Mouse (Mus musculus) T-helper 2 cell (primary cell): ENCODE measurements around the gene Slc5a5.

ENCODE experiments used
- in situ Hi-C: fragments of 300-600 bp; cut with MboI, MseI; formaldehyde crosslinking; loops from one replicate; pipeline ENCODE4 v1.15.1; 2025; ENCODE audit warnings: high pct_unique_total_duplicates

Gene Slc5a5

DNA sequence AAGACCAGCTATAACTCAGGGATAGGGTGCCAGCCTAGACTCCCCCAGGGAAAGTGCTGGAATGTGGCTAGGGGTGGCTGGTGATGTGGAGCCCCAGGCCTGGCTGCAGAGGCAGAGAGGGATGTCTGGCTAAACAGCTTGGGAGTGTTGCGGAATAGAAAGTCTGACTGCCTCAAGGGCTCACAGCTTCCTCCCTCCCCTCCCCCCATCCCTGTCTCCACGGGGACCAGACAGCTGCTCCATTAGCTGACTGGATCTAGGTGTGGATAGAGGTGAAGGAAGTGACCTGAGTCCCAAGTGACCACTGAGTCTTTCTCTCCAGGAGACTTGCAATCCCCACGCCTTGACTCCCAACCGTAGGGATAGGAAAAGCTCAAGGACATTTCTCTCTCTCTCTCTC lies 10.6 kb upstream of the Slc5a5 start:
- in situ Hi-C loops: loop anchor here (10.0 kb wide), 1 partner anchor 362 kb away; no protein-coding TSS in a partner anchor

DNA sequence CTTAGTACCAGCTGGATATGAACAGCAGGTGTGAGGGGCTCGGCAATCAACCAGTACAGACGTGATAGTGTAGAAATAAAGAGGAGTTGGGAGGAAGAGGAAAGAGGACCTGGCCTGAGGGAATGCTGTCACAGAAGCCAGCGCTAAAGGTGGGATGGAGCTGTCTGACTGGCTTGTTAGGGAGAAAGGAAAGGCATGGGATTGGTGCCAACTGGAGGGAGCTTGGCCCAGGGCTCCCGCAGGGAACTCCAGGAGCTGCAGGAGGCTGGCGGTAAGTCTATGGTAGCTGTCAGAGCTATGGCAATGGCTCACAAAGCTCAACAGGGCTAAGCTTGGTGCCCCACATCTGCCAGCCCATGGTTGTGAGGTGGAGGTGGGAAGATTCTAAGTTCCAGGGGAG lies 9.7 kb upstream of the Slc5a5 start:
- in situ Hi-C loops: loop anchor here (10.0 kb wide), 1 partner anchor 363 kb away; no protein-coding TSS in a partner anchor

DNA sequence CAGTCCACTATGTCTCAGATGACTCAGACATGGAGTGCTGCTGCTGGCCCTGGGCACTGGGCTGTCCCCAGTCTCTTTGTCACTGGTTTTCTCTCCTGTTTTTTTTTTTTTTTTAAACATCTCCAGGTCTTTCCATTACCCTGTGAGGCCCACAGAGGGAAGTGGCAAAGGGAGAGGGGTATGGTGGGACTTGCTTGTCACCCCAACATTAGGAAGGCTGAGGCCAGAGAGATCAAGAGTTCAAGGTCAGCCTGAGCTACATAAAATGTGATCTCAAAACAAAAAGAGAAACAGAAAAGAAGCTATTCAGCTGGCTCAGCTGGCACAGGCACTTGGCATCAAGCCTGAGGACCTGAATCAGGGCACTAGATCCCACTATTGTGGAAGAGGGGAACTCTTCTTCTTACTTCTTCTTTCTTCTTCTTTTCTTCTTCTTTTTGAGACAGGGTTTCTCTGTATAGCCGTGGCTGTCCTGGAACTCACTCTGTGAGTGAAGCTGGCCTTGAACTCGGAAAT lies 8.4 kb upstream of the Slc5a5 start:
- in situ Hi-C loops: loop anchor here (10.0 kb wide), 1 partner anchor 364 kb away; no protein-coding TSS in a partner anchor

DNA sequence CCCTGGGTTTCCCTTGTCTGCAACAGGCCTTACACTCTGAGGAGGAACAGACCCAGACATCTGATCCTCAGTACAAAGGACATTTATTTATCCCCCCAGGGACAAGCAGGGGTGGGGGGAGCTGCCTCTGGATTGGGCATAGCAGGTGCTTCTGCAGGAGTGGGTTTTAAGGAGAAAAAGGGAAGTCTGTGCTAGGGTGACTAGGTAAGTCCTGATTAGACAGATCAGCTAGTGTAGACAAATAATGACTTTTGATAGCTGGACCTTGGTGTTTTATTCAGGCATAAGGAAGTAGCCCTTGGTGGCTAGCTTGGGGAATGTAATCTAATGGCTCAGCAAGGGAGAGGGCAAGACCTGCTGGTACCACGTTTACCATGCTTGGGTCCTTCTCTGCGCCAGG lies 6.7 kb upstream of the Slc5a5 start:
- in situ Hi-C loops: loop anchor here (5.0 to 25.0 kb wide), 3 partner anchors 473 to 763 kb away; partner anchors contain the start of genes Abhd8, Dda1, Mrpl34 and Ocel1

DNA sequence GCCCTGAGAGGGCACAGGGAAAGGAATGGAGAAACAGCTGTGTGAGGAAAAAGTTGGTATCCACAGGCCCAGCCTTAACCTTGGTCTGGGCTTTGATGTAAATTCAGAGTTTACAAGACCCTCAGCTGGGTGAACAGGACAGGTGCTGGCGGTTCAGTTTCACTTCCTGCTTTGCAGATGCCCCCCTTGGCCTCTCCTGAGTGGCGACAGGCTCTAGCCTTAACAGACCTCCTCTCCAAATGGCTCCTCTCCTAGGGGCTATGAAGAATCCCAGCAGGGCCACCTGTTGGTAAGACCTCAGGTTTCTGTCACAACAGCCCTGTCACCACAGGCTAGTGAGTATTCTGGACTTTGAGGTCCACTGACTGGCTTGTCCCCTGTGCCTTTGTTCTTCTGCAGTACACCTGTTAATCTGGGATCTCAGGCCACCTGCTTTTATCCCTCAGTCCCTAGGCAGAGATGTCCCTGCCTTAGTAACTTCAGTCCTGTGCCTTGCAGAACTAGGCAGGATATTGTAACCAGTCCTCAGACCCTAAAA lies 6.2 kb upstream of the Slc5a5 start:
- in situ Hi-C loops: loop anchor here (5.0 to 25.0 kb wide), 3 partner anchors 474 to 764 kb away; partner anchors contain the start of genes Abhd8, Dda1, Mrpl34 and Ocel1

DNA sequence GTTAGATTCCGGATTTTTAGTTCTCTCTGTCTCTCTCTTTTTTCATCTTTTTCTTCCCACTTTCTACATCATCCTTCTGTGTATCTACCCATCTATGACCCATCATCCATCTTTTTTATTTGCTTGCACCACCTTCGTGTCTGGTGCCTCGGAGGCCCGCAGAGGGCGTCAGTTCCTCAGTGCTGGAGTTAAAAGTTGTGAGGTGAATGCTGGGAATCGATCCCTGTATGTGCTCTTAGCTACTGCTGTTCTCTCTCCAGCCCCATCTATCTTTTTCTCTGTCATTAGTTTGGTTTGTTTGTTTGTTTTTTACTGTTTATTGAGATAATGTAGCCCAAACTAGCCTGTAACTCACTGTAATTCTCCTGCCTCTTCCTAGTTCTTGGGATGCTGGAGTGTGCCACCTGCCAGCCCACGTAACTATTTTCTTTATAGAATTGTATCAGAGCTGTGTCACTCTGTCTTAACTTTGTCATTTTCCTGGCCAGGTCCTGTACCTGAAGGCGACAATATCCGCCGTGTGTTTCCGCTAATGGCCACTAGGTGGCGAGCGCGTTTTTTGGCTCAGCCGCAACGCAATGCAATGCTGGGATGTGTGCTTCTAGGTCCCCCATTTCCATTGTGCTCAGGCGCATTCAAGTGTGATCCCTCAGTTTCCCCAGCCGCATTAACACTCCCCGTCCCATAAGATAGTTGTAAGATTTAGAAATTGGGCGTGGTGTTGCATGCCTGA lies 5.3 kb upstream of the Slc5a5 start:
- in situ Hi-C loops: loop anchor here (5.0 to 25.0 kb wide), 3 partner anchors 474 to 764 kb away; partner anchors contain the start of genes Abhd8, Dda1, Mrpl34 and Ocel1

DNA sequence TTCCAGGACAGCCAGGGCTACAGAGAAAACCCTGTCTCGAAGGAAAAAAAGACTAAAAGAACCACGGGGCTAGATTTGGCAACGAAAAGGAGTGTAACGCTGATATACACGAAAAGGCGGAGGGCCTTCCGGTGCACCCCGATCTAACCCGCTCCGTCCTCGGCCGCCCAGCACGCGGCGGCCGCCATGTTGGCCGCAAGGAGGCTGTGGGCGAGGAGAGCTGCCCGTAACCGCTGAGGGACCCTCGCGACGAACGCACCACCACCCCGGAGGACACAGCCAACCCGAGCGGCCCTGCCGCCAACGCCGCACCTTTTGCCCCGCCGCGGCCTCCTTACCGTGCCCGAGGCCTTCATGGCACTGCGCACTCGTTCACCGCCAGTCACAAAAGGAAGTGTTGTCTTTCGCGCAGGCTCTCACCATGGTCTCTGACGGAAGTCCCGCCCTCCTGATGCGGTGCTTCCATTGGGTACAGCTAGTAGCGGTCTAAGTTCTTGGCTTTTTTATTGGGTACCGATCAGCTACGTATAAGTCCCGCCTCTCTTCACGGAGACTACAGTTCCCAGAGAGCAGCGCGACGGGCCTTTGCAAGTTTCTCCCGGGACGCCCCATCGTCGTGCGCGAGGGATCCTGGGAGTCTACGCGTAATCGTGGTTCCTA lies 4.6 kb upstream of the Slc5a5 start, which contains the start of gene Rpl18a:
TSS of gene Rpl18a (minus strand) at position 392 of the 660 bp plus-strand sequence.
- in situ Hi-C loops: loop anchor here (5.0 to 25.0 kb wide), 3 partner anchors 475 to 765 kb away; partner anchors contain the start of genes Abhd8, Dda1, Mrpl34 and Ocel1

DNA sequence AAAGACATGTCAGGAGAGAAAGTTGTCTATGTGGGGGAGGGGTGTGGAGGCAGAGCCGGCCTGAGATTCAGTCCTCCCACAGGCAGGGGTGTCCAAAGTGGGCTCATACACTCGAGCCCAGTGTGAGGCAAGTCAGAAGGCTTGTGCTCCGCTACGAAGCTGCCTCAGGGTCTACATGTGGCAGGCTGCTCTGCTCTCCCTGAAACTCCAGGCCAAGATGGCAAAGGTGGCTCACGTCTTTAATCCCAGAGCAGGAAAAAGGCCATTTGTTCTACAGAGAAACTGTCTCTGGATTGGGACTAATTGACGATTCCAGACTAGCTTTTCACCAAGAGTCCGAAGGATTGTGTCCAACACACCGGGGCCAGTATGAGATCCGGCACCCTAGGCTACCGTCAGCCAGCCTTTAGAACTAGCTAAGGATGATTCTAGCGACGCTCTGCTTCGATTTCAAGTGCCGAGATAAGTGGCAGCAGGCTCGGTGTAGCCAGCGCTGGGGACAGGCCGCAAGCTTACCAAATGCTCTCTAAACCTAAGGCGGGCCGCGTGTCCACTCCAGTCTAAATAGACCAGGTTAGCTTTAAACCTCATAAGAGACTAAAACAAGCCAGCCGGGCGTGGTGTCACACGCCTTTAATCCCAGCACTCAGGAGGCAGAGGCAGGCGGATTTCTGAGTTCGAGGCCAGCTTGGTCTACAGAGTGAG lies 3.9 kb upstream of the Slc5a5 start:
- in situ Hi-C loops: loop anchor here (5.0 to 25.0 kb wide), 3 partner anchors 476 to 766 kb away; partner anchors contain the start of genes Abhd8, Dda1, Mrpl34 and Ocel1

DNA sequence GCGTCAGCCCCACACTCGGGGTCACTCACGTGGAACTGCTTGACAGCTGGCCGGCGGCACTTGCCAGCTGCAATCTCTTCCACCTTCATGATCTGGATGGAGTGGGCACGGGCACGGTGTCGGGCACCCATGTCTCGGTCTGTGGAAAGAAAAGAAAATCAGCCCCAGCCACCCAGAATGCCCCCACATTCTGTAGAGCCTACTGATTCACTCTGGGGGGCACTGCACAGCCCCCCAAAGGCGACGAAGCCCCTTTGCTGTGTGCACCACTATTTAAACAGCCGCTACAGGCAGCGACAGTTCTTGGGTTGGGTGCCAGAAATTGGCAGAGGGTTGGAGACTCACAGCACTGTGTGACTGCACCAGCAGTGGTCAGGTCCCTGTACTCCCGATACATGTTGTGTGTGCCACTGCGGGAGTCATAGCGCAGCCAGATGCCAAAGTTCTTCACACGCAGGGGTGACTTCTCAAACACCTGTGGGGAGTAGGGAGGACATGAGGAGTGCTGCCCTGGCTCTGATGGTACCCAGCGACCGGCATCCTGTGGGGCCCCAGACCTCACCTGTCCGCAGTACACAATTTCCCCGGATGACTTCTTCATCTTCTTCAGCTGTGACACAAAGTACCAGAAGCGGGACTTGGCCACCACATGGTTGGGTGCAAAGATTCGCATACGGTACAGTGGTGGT lies 3.2 kb upstream of the Slc5a5 start:
- in situ Hi-C loops: loop anchor here (5.0 to 25.0 kb wide), 3 partner anchors 477 to 767 kb away; partner anchors contain the start of genes Abhd8, Dda1, Mrpl34 and Ocel1

DNA sequence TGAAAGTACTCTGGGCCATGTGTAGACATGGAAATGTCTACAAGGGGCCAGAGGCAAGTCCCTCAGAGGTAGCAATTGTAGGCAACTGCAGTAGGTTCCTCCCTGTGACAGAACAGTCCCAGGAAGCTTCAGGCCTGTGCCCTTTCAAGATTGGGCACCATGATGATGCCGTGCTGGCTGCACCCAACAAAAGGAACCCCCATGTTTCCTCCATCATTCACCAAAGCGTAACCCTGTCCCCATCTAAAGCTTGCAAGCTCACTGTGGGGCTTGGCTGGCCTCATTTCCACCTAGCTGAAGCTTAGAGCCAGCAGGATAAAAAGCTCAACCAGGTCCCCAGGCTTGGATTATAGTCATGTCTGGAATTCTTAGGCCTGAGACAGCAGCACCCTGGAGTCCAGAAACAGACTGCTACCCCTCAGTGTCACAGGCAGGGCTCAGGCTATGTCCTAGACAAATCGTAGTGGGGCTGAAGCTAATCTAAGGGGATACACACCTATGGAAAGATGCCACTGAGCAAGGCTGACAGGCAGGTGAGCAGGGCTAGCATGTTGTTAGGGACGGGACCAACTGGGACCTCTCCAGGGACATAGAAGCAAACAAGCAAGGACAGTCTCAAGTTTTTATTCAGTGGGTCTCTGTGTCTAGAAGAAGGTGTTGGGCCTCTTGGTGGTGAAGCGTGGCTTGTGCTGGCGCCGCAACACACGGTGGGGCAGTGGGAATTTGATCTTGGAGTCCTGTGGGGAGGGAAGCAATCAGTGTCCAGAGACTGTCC lies 2.4 kb upstream of the Slc5a5 start:
- in situ Hi-C loops: loop anchor here (5.0 to 25.0 kb wide), 3 partner anchors 477 to 767 kb away; partner anchors contain the start of genes Abhd8, Dda1, Mrpl34 and Ocel1

DNA sequence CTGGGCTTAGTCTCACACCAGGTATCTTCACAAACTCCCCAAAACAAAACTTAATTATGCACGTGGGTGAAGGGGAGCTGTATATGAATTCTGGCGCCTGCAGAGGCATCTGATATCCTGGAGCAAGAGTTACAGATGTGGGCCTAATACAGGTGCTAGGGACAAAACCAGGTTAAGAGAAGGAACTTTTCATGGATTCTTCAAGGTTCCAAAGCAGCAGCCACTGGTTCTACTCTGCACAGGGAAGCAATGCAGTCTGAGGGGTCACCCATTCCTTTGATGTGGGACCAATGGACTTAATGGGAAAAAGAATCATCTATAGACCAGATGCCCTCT lies 1.8 kb upstream of the Slc5a5 start:
- in situ Hi-C loops: loop anchor here (10.0 to 25.0 kb wide), 2 partner anchors 570 to 768 kb away; partner anchors contain the start of genes Abhd8, Dda1, Mrpl34 and Unc13a

DNA sequence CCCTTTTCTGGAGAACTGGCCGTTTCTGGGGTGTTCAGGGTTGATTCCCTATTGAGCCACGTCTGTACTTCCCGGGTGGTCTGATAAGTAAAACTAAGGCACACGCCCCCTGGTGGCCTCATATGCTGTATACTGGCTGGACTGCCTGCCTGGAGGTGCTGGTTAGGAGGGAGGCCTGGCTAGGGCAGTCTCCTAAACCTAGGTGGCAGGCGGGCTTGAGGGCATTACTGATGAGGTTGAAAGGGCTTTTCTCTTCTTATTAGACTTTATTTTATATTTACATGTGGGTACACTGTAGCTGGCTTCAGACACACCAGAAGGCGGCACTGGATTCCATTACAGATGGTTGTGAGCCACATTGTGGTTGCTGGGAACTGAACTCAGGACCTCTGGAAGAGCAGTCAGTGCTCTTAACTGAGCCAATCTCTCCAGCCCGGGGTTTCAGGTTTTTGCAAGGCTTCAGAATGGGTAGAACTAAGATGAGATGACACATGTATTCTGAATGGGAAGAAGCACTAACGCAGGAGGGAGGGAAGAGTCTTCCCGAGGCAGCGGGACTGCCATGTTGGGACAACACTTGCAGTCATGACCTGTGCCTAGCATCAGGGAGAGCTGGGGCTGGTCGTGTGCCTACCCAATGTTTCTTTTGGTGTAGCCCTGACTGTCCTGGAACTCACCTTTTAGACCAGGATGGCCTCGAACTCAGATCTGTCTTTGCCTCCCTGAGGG lies 1.3 kb upstream of the Slc5a5 start:
- in situ Hi-C loops: loop anchor here (10.0 to 25.0 kb wide), 2 partner anchors 571 to 768 kb away; partner anchors contain the start of genes Abhd8, Dda1, Mrpl34 and Unc13a

DNA sequence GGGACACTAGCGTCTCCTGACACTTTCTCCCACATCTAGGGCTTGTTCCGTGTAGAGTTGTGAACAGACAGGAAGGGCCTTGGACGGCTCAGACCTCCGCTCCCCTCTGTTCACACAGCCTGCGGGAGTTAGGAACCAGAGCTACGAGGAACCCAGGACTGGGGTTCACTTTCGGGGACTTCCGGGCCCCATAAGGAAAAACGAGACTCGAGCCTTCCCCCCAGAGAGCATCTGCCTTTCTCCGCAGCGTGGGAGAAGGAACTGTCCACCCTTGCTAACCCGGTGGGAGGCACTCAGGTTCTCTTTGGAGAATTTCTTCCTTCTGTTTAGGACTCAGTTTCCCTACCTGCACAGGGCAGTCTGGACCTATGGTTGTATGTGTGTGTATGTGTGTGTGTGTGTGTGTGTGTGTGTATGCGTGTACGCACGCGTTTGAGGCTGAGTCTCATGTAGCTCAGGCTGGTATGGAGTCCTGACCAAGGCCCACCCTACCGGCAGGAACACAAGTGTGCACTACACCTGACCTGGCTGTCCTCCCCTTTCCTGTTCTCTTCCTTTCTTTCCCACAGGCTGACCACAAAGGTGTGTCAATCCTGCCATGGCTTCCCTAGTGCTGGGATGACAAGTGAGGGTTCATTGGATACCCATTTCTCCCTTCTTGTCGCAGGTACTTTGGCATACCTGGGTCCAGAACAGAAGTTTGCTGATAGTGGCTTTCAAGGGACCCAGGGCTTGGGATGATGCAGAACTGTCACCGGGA lies 519 bp upstream of the Slc5a5 start:
- in situ Hi-C loops: loop anchor here (10.0 to 25.0 kb wide), 2 partner anchors 572 to 769 kb away; partner anchors contain the start of genes Abhd8, Dda1, Mrpl34 and Unc13a

DNA sequence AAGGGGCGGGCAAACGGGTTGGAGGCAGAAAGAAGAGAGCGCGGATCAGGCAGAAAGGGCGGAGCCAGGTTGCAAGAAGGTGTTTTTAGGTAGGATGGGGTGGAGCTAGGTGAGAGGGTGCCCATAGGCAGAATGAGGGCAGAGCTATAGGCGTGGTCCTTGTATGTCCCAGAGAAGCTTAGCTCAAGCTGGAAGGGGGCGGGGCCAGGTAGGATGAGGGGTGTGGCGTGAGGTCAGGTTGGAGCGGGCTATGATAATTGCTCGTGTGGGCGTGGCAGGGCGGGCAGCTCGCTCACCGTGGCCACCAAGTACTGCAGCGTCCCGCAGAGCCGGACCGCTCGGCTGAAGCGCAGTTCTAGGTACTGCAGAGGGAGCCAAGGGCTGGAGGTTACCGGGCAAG lies 1.2 kb downstream of the Slc5a5 start:
- in situ Hi-C loops: loop anchor here (10.0 to 25.0 kb wide), 2 partner anchors 573 to 771 kb away; partner anchors contain the start of genes Abhd8, Dda1, Mrpl34 and Unc13a

DNA sequence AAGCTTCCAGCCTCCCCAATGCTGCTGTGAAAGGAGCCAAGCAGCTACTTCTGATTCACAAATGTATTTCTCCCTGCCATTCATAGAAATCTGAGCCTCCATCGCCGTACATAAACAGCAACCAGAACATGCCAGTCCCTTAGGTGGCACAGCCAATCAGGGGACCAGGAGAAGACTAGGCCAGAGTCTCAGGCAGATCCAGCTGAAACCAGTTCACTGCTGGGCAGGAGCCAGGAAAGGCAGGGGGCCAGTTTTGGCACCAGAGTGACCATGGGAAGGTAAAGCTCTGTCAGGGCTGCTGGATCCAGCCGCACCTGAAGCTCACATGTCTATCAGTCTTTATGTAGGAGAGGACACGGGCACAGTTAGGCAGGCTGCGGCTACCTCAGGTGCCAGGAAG lies 1.9 kb downstream of the Slc5a5 start:
- in situ Hi-C loops: loop anchor here (10.0 to 25.0 kb wide), 2 partner anchors 574 to 772 kb away; partner anchors contain the start of genes Abhd8, Dda1, Mrpl34 and Unc13a

DNA sequence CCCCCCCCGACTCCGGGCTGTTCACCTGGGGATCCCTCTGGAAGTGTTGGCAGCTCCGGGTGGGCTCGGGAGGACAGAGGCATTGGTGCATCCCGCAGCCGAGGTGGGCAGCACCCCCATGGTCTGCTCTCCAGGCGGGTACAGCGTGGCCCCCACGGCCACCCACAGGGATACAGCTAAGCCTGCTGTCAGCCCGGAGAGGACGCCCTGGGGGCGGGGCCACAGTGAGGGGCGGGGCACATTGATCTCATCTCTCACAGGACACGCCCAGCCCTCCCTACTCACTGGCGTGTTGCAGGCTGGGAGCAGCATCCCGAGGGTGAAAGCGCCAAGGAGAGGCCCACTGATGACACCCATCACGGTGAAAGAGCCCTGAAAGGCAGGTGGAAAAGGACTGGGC lies 4.9 kb downstream of the Slc5a5 start:
- in situ Hi-C loops: loop anchor here (25.0 kb wide), 1 partner anchor 775 kb away; the partner anchor contains the start of gene Unc13a

DNA sequence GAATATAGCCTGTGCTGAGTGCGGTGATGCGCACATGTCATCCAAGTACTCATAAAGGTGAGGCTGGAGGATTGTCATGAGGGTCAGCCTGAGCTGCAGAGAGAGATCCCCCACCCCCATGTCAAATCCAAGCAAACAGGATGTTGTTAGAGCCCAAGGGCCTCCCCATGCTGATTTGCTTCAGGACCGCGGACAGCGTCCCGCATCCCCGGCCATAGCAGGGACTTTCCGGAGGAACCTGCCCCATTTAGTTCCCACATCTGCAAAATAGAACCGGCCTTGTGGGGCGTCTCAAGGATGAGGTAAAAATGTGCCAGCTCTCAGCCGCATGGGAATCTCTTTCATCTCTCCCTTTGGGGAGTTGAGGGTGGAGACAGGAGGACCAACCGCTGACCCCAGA lies 6.9 kb downstream of the Slc5a5 start:
- in situ Hi-C loops: loop anchor here (25.0 kb wide), 1 partner anchor 777 kb away; the partner anchor contains the start of gene Unc13a
